Mouse (Mus musculus): ENCODE results near the gene Adamts8.

DNA sequence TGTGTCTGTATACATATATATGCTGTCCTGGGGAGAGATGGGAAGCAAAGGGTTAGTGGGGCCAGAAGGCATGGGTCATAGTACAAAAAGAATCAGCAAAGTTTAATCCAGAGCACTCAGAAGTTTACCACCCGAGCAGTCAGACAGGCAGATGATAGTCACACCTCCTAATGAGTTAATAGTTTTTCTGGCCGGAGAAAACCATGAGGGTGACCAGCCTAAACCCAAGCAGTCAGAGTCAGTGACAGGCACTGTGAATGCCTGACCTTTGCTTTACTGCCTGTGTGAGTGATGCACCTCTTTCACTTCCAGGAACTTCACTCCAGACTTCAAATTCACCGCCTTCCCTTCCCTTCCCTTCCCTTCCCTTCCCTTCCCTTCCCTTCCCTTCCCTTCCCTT lies 28.9 kb upstream of the Adamts8 start:
- TF ChIP-seq GATA1 (IDR thresholded peaks at IDR 0.05; ENCODE audit: low read length) (no peak), TAL1 (IDR thresholded peaks at IDR 0.05; ENCODE audit: low read length) (no peak)
